Mouse (Mus musculus) midbrain, embryonic 13.5 days (tissue): ENCODE measurements around the gene Foxn3. TPM values are rescaled to one million over a fixed set of nuclear protein-coding genes. Genes with fewer than 3 reads are reported as not detected.
A peak's percentile ranks its signal among the peaks of the same experiment; 100 is the strongest.

Source experiments
- ATAC-seq: fragments of 200-750 bp; cut with Nextera tagmentation; 2 replicates; pipeline ENCODE4 v1.8.0; 2017; ENCODE audit warnings: mild to moderate bottlenecking, moderate TSS enrichment, moderate library complexity
- H3K27ac ChIP-seq: fragments of 300-500 bp; sonication (generic); 2 replicates; pipeline ENCODE4 v1.5.1; 2015; ENCODE audit warnings: inconsistent platforms, mild to moderate bottlenecking, moderate library complexity
- H3K27me3 ChIP-seq: fragments of 300-500 bp; sonication (generic); 2 replicates; pipeline ENCODE4 v1.6.1; 2015; ENCODE audit warnings: mild to moderate bottlenecking, inconsistent platforms
- H3K36me3 ChIP-seq: fragments of 300-500 bp; sonication (generic); 2 replicates; pipeline ENCODE4 v1.6.1; 2015; ENCODE audit warnings: mild to moderate bottlenecking, inconsistent platforms
- H3K4me1 ChIP-seq: fragments of 300-500 bp; sonication (generic); replicated peaks from 2 replicates; pipeline ENCODE4 v1.6.1; 2015; ENCODE audit warnings: inconsistent platforms
- H3K4me2 ChIP-seq: fragments of 300-500 bp; sonication (generic); replicated peaks from 2 replicates; pipeline ENCODE4 v1.6.1; 2015; ENCODE audit warnings: moderate library complexity, mild to moderate bottlenecking, inconsistent platforms
- H3K4me3 ChIP-seq: fragments of 300-500 bp; sonication (generic); replicated peaks from 2 replicates; pipeline ENCODE4 v1.5.1; 2015; ENCODE audit warnings: mild to moderate bottlenecking, inconsistent platforms
- H3K9ac ChIP-seq: fragments of 300-500 bp; sonication (generic); replicated peaks from 2 replicates; pipeline ENCODE4 v1.6.1; 2015; ENCODE audit warnings: mild to moderate bottlenecking, inconsistent platforms
- H3K9me3 ChIP-seq: fragments of 300-500 bp; sonication (generic); 2 replicates; pipeline ENCODE4 v1.6.1; 2016; ENCODE audit warnings: mild to moderate bottlenecking, inconsistent platforms
- WGBS: fragments of 180-500 bp; shearing (Covaris S2); methylation state at CpG from one replicate; pipeline ENCODE4 v1.1.7; 2015; 5-methylcytosine and 5-hydroxymethylcytosine counted together
- polyA plus RNA-seq: library from polyadenylated mRNA; unstranded; fragments of >200 nt; fragmentation: Nextera tagmentation; extraction: Ambion mirVana; gene quantifications from 2 replicates; pipeline ENCODE4 v1.2.1, GENCODE M21; 2015

Foxn3 gene
- polyA plus RNA-seq, 1 experiment from 2014 or later: 83.7 TPM

- Histone ChIP-seq H3K9me3 (no peaks in the 10 kb centered on the region), H3K36me3 (no peaks in the 10 kb centered on the region), H3K27ac (no peak overlapping the region), H3K4me2 (no peak overlapping the region), H3K4me3 (no peak overlapping the region), H3K9ac (no peak overlapping the region), H3K27me3 (no peaks in the 10 kb centered on the region), H3K4me1 (peaks cover 46% of the 10 kb centered on the region)
- 88% methylated on average over 7 of the region's 7 CpGs for WGBS
- ATAC-seq: no peak
Measured at GRCm38 (mm10) chr12:99266434-99266833, 296.9 kb downstream of the Foxn3 start.

- Histone ChIP-seq H3K27ac (no peak overlapping the region), H3K4me3 (no peak overlapping the region), H3K36me3 (no peaks in the 10 kb centered on the region), H3K27me3 (no peaks in the 10 kb centered on the region), H3K9ac (no peak overlapping the region), H3K9me3 (no peaks in the 10 kb centered on the region), H3K4me1 (peaks cover 41% of the 10 kb centered on the region), H3K4me2 (no peak overlapping the region)
- ATAC-seq: no peak
- 93% methylated on average over 6 of the region's 6 CpGs for WGBS
Measured at GRCm38 (mm10) chr12:99265777-99266176, 297.6 kb downstream of the Foxn3 start.

- Histone ChIP-seq H3K27ac (no peak overlapping the region), H3K9me3 (no peaks in the 10 kb centered on the region), H3K9ac (no peak overlapping the region), H3K4me2 (no peak overlapping the region), H3K4me1 (peaks cover 36% of the 10 kb centered on the region), H3K27me3 (no peaks in the 10 kb centered on the region), H3K36me3 (no peaks in the 10 kb centered on the region), H3K4me3 (no peak overlapping the region)
- WGBS: 70% methylated on average over 7 of the region's 7 CpGs
- no peak for ATAC-seq
Measured at GRCm38 (mm10) chr12:99264386-99264785, 299.0 kb downstream of the Foxn3 start.

GRCm38 (mm10) chr12:99263592-99264335, 299.6 kb downstream of the Foxn3 start:
- Histone ChIP-seq H3K27ac (no peak overlapping the region), H3K4me1 (peaks cover 35% of the 10 kb centered on the region)
- no peak for ATAC-seq

GRCm38 (mm10) chr12:99262840-99263239, 300.5 kb downstream of the Foxn3 start:
- H3K36me3 ChIP-seq: no peaks in the 10 kb centered on the region
- H3K4me3 ChIP-seq: no peak overlapping the region
- whole genome bisulfite sequencing: 59% methylated on average over 1 of the region's 1 CpGs
- peaks cover 41% of the 10 kb centered on the region for H3K4me1 ChIP-seq
- no peak overlapping the region for H3K4me2 ChIP-seq
- H3K9ac ChIP-seq: no peak overlapping the region
- H3K27ac ChIP-seq: no peak overlapping the region
- no peaks in the 10 kb centered on the region for H3K27me3 ChIP-seq
- no peaks in the 10 kb centered on the region for H3K9me3 ChIP-seq
- no peak for ATAC-seq

More at GRCm38 (mm10) chr12:99263592-99264335, 299.6 kb downstream of the Foxn3 start:
- no peaks in the 10 kb centered on the region for H3K36me3 ChIP-seq
- 78% methylated on average over 12 of the region's 12 CpGs for WGBS
- H3K9ac ChIP-seq: no peak overlapping the region
- H3K9me3 ChIP-seq: no peaks in the 10 kb centered on the region
- H3K4me3 ChIP-seq: no peak overlapping the region
- no peaks in the 10 kb centered on the region for H3K27me3 ChIP-seq
- no peak overlapping the region for H3K4me2 ChIP-seq

- Histone ChIP-seq H3K27me3 (no peaks in the 10 kb centered on the region), H3K4me1 (peaks cover 40% of the 10 kb centered on the region), H3K27ac (no peak overlapping the region), H3K4me2 (no peak overlapping the region), H3K4me3 (no peak overlapping the region), H3K9me3 (no peaks in the 10 kb centered on the region), H3K36me3 (no peaks in the 10 kb centered on the region), H3K9ac (no peak overlapping the region)
- 90% methylated on average over 11 of the region's 11 CpGs for WGBS
- no peak for ATAC-seq
Measured at GRCm38 (mm10) chr12:99262066-99262599, 301.2 kb downstream of the Foxn3 start.

GRCm38 (mm10) chr12:99260171-99260570, 303.2 kb downstream of the Foxn3 start:
- H3K4me1 ChIP-seq: peaks cover 32% of the 10 kb centered on the region

GRCm38 (mm10) chr12:99257570-99257969, 305.8 kb downstream of the Foxn3 start:
- no peak for ATAC-seq
- WGBS: 84% methylated on average over 5 of the region's 5 CpGs
- H3K27ac ChIP-seq: no peak overlapping the region

More at GRCm38 (mm10) chr12:99260171-99260570, 303.2 kb downstream of the Foxn3 start:
- H3K9ac ChIP-seq: no peak overlapping the region
- no peaks in the 10 kb centered on the region for H3K27me3 ChIP-seq
- H3K36me3 ChIP-seq: no peaks in the 10 kb centered on the region
- ATAC-seq: no peak
- H3K4me2 ChIP-seq: no peak overlapping the region
- 78% methylated on average over 10 of the region's 10 CpGs for WGBS
- no peak overlapping the region for H3K4me3 ChIP-seq
- no peak overlapping the region for H3K27ac ChIP-seq
- H3K9me3 ChIP-seq: no peaks in the 10 kb centered on the region

GRCm38 (mm10) chr12:99256997-99257396, 306.4 kb downstream of the Foxn3 start:
- H3K9me3 ChIP-seq: no peaks in the 10 kb centered on the region
- H3K27ac ChIP-seq: no peak overlapping the region
- no peak overlapping the region for H3K4me2 ChIP-seq
- no peak for ATAC-seq
- H3K4me1 ChIP-seq: peaks cover 27% of the 10 kb centered on the region
- no peak overlapping the region for H3K9ac ChIP-seq
- 90% methylated on average over 8 of the region's 8 CpGs for WGBS
- H3K4me3 ChIP-seq: no peak overlapping the region
- H3K36me3 ChIP-seq: no peaks in the 10 kb centered on the region
- H3K27me3 ChIP-seq: no peaks in the 10 kb centered on the region

More at GRCm38 (mm10) chr12:99257570-99257969, 305.8 kb downstream of the Foxn3 start:
- no peaks in the 10 kb centered on the region for H3K36me3 ChIP-seq
- no peaks in the 10 kb centered on the region for H3K27me3 ChIP-seq
- H3K9ac ChIP-seq: no peak overlapping the region
- H3K4me2 ChIP-seq: no peak overlapping the region
- H3K4me1 ChIP-seq: peaks cover 27% of the 10 kb centered on the region
- no peaks in the 10 kb centered on the region for H3K9me3 ChIP-seq
- no peak overlapping the region for H3K4me3 ChIP-seq

- peaks cover 27% of the 10 kb centered on the region for H3K4me1 ChIP-seq
- no peak overlapping the region for H3K4me3 ChIP-seq
- H3K36me3 ChIP-seq: no peaks in the 10 kb centered on the region
- WGBS: 92% methylated on average over 5 of the region's 5 CpGs
- no peaks in the 10 kb centered on the region for H3K9me3 ChIP-seq
- ATAC-seq: peak; percentile 19; the same call in 1 of the 2 replicates
- no peak overlapping the region for H3K4me2 ChIP-seq
- H3K27me3 ChIP-seq: no peaks in the 10 kb centered on the region
- H3K27ac ChIP-seq: no peak overlapping the region
- no peak overlapping the region for H3K9ac ChIP-seq
Measured at GRCm38 (mm10) chr12:99256463-99256862, 306.9 kb downstream of the Foxn3 start.

- 88% methylated on average over 8 of the region's 8 CpGs for WGBS
- Histone ChIP-seq H3K4me1 (peaks cover 20% of the 10 kb centered on the region), H3K4me2 (no peak overlapping the region), H3K4me3 (no peak overlapping the region), H3K27ac (no peak overlapping the region), H3K36me3 (no peaks in the 10 kb centered on the region), H3K9me3 (no peaks in the 10 kb centered on the region), H3K27me3 (no peaks in the 10 kb centered on the region), H3K9ac (no peak overlapping the region)
- ATAC-seq: no peak
Measured at GRCm38 (mm10) chr12:99254436-99254835, 308.9 kb downstream of the Foxn3 start.

- Histone ChIP-seq H3K4me2 (no peak overlapping the region), H3K9me3 (no peaks in the 10 kb centered on the region), H3K9ac (no peak overlapping the region), H3K27ac (no peak overlapping the region), H3K36me3 (no peaks in the 10 kb centered on the region), H3K4me3 (no peak overlapping the region), H3K4me1 (peaks cover 13% of the 10 kb centered on the region), H3K27me3 (no peaks in the 10 kb centered on the region)
- WGBS: 85% methylated on average over 10 of the region's 10 CpGs
- ATAC-seq: no peak
Measured at GRCm38 (mm10) chr12:99253562-99253961, 309.8 kb downstream of the Foxn3 start.
